Mouse (Mus musculus): ENCODE measurements around the gene B3gnt9.
A peak's percentile ranks its signal among the peaks of the same experiment; 100 is the strongest.
"Not testable (repeated sequence)": the region's sequence is repeated elsewhere in the genome, so short reads cannot be mapped to it uniquely, and the experiment has no call there.

Gene B3gnt9

DNA sequence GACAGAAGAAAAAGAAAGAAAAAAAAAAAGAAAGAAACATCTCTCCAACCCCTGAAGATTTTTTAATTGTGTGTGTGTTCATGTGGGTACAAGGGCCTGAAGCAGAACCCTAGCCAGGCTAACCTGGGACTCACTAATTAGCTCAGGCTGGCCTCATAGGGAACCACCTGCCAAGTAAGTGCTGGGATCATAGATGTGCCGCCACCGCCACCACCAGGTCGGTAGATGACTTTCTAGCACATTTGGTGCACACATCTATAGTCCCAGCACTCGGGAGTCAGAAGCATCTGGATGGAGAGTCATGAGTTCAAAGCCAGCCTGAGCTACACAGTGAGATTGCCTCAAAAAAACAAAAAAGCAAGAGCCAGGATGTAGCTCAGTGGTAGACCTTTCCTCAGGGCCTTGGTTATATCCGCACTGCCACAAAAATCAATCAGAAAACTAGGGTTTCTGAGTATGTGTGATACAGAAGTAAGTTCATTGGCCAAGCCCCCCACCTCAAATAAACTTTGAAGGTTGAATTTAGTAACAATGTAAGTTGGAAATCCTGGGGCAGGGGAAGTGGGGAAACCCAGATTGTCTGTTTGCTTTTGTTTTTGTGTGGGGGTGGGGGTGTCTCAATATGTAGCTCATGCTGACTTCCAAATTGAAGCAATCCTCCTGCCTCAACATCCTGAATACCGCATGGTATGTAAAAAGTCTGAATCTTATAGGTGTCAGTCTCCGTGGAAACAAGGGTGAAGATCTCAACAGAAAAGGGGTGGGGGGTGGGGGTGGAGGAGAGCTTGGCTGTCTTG lies 2.6 kb upstream of the B3gnt9 start:
- no peak for DNase-seq

GRCm38 (mm10) chr8:105254152-105254965 lies 594 bp downstream of the B3gnt9 start:
- peak; percentile 92 for DNase-seq

- no peak for DNase-seq
These were observed 1.2 kb downstream of the B3gnt9 start for GRCm38 (mm10) chr8:105253766-105254151.

DNA sequence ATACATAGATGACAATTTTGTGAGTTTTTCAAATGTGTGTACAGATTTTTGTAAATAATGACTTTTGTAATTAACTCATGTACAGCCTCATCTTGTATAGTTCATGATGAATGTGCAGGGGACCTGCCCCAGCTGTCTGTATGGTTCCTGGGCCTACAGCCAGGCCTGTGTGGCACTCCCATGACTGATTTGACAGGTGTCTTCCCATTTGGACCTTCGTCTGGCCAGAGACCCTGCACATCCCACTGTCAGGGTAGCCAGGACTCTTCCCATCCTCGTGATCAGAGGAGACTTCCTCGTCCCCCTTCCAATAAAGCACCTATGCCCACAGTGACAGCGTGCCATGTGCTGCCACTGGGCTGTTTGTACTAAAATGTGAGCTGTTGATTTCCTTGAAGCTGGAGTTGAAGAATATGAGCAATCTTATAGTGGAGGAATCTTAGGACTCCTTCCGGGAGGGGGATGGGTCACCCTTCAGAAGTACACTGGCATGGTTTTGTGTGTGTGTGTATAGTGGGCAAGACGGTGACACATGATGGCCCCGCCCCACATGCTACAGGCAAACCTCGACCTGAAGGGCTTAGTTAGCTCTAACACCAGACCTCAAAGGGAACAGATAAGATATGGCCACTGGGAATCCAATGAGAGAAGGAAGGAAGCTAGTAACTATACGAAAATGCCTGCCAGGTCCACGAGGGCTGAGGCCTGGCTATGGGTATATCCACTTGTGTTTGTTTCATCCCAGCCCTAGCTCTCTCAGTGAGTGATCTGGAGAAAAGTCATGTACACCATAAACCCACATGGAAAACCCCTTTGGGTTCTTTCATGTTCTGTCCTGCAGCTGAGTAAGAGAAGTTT lies 2.0 kb downstream of the B3gnt9 start:
- no peak for DNase-seq

- DNase-seq = no peak
These were observed 3.0 kb downstream of the B3gnt9 start for GRCm38 (mm10) chr8:105251954-105252353.

GRCm38 (mm10) chr8:105241016-105241415 lies 13.9 kb downstream of the B3gnt9 start:
- no peak for DNase-seq

DNA sequence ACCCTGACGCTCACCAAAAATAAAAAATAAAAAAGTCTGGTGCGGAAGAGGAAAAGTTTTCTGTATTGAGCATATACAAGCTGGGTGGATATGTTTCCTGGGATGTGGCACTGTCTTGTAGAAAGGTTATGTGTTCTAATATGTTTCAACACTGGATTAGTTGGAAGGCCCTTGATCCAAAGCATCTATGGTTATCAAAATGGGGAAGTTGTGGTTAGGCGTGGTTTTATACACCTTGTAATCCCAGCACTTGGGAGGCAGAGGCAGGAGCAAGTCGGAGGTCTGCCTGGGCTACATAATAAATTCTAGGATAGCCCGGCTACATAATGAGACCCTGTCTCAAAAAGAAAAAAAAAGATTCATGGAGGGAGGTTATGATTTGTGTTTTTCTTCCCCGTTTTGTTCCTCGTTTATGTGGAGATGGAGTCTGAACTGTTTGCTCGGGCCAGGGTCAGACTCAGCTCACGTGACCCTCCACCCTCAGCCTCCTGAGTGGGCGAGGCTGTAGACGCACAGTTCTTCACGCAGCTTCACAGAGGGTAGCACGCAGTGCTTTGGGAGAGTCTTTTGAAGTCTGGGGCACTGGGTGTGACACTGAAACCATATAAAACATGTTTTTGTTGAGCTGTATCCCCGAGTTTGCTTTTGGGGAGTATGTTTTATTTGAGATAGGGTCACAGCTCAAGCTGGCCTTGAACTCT lies 17.4 kb downstream of the B3gnt9 start:
- no peak for DNase-seq

DNA sequence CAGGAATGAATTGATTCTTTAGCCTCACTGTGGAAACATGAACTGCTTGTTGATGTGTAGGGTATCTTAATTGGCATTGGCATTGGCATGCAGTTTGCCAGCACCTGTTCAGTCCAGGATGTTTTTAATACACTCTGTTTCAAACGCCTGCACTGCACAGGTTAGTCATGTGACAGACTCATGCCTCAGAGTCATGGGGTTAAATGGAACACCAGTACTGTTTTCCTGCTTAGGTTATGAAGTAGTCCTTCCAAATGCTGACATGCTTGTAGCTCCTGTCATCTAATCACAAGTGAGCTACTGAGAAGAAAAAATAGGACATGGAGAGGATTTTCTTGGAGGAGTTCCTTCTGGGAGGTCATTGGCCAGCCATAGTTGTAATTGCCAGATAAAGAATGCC lies 19.7 kb downstream of the B3gnt9 start:
- no peak for DNase-seq

GRCm38 (mm10) chr8:105233126-105233935 lies 21.6 kb downstream of the B3gnt9 start:
- DNase-seq = no peak

- not testable (repeated sequence) for DNase-seq
These were observed 22.6 kb downstream of the B3gnt9 start for GRCm38 (mm10) chr8:105232321-105232693.

DNA sequence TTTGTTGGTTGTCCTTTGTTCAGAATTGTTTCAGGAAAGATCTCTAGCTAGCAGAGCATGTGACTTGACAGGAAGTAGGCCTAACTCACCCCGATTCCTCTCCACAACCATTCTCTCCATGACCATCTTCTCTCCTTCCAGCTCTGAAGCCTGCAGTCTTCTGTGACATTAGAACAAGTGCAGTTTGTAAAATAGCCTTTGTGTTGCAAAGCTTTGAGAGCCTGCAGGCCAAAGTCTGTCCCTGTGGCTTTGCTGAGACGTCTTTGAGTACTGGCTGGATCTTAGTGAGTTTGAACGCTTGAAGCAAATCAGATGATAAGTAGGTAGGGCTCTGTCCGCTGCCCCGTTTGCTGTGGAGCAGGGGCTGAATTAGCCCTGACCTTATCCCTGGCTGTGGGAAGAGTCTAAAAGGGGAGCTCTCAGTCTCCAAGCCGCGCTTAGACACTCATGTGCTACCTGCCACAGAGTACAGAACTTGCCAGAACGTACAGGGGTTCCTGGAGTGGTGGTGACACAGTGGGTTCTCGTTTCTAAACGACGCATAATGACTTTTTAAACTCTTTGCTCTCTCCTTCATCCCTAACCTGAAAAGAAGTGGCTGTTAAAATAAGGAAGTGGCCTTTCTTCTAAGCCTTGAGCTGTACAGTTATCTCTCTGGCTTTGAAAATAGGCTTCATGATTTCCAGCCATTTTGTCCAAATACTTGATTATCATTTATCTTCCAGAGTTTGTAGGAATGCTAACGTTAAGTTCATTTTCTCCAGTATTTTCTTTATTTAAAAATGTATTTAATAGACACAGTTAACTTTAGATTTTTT lies 23.2 kb downstream of the B3gnt9 start:
- no peak for DNase-seq

- DNase-seq = no peak
These were observed 29.0 kb downstream of the B3gnt9 start for GRCm38 (mm10) chr8:105225917-105226316.

GRCm38 (mm10) chr8:105225272-105225593 lies 29.7 kb downstream of the B3gnt9 start:
- no peak for DNase-seq

- peak; percentile 97 for DNase-seq
These were observed 30.3 kb downstream of the B3gnt9 start, which contains the start of gene D230025D16Rik for GRCm38 (mm10) chr8:105224413-105225271. TSS of gene D230025D16Rik (plus strand) at chr8:105225145.

- no peak for DNase-seq
These were observed 31.1 kb downstream of the B3gnt9 start for GRCm38 (mm10) chr8:105223850-105224249.

- DNase-seq = peak; percentile 81
These were observed 36.9 kb downstream of the B3gnt9 start for GRCm38 (mm10) chr8:105217926-105218522.

DNA sequence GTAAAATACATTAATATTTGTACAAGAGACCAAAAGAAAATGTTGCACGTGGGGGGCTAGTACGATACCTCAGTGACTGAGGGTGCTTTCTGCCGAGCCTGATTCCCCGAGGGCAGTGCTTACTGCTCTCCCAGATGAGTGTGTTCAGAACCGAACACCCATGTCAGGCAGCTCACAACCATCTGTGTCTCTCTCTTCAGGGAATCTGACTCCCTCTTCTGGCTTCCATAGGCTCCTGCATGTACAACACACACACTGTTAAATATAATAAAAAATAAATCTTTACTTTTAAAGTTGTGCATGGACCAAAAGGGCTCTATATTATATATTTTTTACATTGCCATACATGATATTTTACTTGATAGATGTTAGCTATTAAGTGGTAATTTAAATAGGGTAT lies 40.8 kb downstream of the B3gnt9 start:
- DNase-seq = no peak

- no peak for DNase-seq
These were observed 45.5 kb downstream of the B3gnt9 start for GRCm38 (mm10) chr8:105209153-105210110.

Measured in retina, postnatal 1 day (tissue).